10 mouse cellular contexts compared by ENCODE assay signal in the genomic region with DNA sequence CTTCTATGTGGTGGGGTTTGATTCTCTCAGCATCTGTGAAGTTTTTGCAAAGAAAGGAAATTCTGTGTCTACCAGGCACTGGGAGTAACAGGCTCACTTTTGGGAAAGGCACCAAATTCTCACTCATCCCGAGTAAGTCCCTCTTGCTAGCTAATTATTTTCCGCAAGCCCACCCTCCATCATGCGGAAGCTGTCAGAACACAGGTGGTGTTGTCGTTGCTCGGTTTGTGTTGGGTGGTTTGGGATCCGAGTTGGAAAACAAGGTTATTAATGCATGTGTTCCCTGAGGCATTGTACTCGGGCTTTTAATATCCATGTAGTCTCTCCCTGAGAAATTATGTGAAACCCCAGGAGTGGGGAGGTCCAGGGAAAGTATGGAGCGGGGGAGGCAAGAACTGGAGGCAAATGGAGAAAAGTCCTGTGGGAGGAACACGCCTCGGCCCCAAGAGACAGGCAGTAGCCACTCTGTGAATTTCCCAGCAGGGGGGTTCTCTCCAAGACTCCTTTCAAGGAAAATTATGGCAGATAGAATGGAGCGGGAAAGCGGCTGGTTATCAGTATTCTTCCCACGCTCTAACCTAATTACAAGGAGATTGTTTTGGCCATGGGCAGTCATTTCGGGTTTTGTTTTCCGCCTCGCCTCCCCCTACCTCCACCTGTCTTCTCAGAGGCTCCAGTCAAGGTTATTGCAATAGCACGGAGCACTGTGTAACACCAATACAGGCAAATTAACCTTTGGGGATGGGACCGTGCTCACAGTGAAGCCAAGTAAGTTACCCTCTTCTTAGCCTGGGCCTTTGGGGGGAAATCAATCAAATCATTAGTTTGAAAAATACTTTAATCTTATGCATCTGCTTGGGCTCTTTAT.
A peak's percentile ranks its signal among the peaks of the same experiment; 100 is the strongest.
DNase-seq lines count a peak whose midpoint lies in the region; ATAC-seq and TF ChIP-seq lines count a peak whose summit lies in the region.
"Had no signal": no experiment of that assay in that cellular context is flagged by ENCODE, and none has a peak within 500 bp of the region (broad histone marks: within the 10 kb centered on the region; RNA-seq: fewer than 3 reads in every experiment).

No protein-coding gene starts in this region.

- no peaks in the 10 kb centered on the region for H3K27me3 ChIP-seq in lung, embryonic 14.5 days (ENCODE audit: insufficient read depth, low read length)
- no peaks in the 10 kb centered on the region for H3K27me3 ChIP-seq in hindbrain, embryonic 10.5 days (ENCODE audit: insufficient read depth, poor library complexity, severe bottlenecking)
- H3K27me3 ChIP-seq: embryonic facial prominence, embryonic 13.5 days had no signal

- no peak overlapping the region for H3K4me3 ChIP-seq in lung, embryonic 14.5 days (ENCODE audit: low read depth, low read length)
- H3K4me3 ChIP-seq in hindbrain, embryonic 10.5 days, result no peak overlapping the region
- H3K4me3 ChIP-seq: embryonic facial prominence, embryonic 13.5 days had no signal

- no peak overlapping the region for H3K9ac ChIP-seq in lung, embryonic 14.5 days
- H3K9ac ChIP-seq: embryonic facial prominence, embryonic 13.5 days; liver, embryonic 14.5 days had no signal

- H3K27ac ChIP-seq in lung, embryonic 14.5 days (ENCODE audit: low read depth), result 0 out of 2 replicates have a peak overlapping the region, but pooled peaks have one; percentile 55
- H3K27ac ChIP-seq in hindbrain, embryonic 10.5 days, result peak overlapping the region; percentile 70; the same call in 1 of the 2 replicates
- H3K27ac ChIP-seq: embryonic facial prominence, embryonic 13.5 days; liver, embryonic 14.5 days had no signal

- no peaks in the 10 kb centered on the region for H3K36me3 ChIP-seq in lung, embryonic 14.5 days (ENCODE audit: insufficient read depth)
- no peaks in the 10 kb centered on the region for H3K36me3 ChIP-seq in hindbrain, embryonic 10.5 days
- H3K36me3 ChIP-seq: embryonic facial prominence, embryonic 13.5 days had no signal

- ATAC-seq in lung, embryonic 14.5 days (ENCODE audit: insufficient read depth), result no peak; the same call in 1 of the 2 replicates

- no peak for TF ChIP-seq CTCF in lung, embryonic 14.5 days (IDR thresholded peaks at IDR 0.05; ENCODE audit: low read depth)

- no peak for DNase-seq in lung, embryonic 14.5 days
- no peak for DNase-seq in lung, adult 18-20 months
- peak; percentile 5 to 13 for DNase-seq in cerebellum, postnatal 36 days
- no peak for DNase-seq in hindbrain, embryonic 10.5 days (ENCODE audit: low spot score)
- DNase-seq in layer of hippocampus, postnatal 36 days, result peak; percentile 15 to 34
- no peak for DNase-seq in spleen, adult 18-20 months
- DNase-seq in spleen, adult 12 weeks (ENCODE audit: low spot score), result no peak
- DNase-seq in urinary bladder, postnatal 4 days (ENCODE audit: low spot score in 2 of 2), result no peak

- H3K9me3 ChIP-seq in lung, embryonic 14.5 days (ENCODE audit: low read depth, low read length), result no peaks in the 10 kb centered on the region
- H3K9me3 ChIP-seq in hindbrain, embryonic 10.5 days, result no peaks in the 10 kb centered on the region
- H3K9me3 ChIP-seq: embryonic facial prominence, embryonic 13.5 days had no signal

- H3K4me1 ChIP-seq in lung, embryonic 14.5 days (ENCODE audit: insufficient read depth), result peaks cover 13% of the 10 kb centered on the region; the same call in 1 of the 2 replicates
- peaks cover 43% of the 10 kb centered on the region for H3K4me1 ChIP-seq in hindbrain, embryonic 10.5 days (replicated peaks)

- no peak overlapping the region for H3K4me2 ChIP-seq in lung, embryonic 14.5 days
- H3K4me2 ChIP-seq: embryonic facial prominence, embryonic 13.5 days had no signal

- 63% methylated on average over 18 of the region's 18 CpGs for WGBS in lung, embryonic 14.5 days
- 69% methylated on average over 18 of the region's 18 CpGs for WGBS in hindbrain, embryonic 10.5 days

Comparison
In these comparisons a context has a peak if more than half of its experiments do, and no peak if none do; other contexts are left out.
1. DNase-seq: peak in cerebellum, postnatal 36 days (2 of 2) and layer of hippocampus, postnatal 36 days (2 of 2); none in lung, embryonic 14.5 days (single experiment), lung, adult 18-20 months (0 of 2), hindbrain, embryonic 10.5 days (single experiment), spleen, adult 18-20 months (0 of 2), spleen, adult 12 weeks (single experiment) and urinary bladder, postnatal 4 days (0 of 2).